Mouse (Mus musculus) kidney, postnatal 14 days (tissue): ENCODE results near the gene Gatb.

ENCODE experiments used
- DNase-seq: peaks from one replicate; pipeline ENCODE4 v3.0.0; 2022; ENCODE audit warnings: mixed read lengths

The Gatb gene

DNA sequence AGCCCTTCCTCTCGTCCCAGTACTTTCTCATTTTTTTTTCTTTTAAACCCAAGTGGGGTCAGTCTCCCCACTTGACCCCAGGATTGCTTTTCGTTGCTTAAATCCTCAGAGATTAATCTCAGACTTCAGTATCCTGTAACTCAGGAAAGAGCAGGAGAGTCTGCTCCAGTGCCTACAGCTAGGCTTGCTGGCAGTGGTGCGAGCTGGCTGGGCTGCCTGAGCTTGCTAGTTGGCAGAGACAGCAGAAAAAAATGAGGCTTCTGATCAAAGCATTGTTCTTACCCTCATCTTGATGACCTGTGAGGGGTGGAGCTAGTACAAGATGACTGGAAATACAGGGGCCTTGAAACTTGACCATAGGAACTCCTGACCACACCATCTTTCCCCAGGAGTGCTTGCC is 20.5 kb downstream of the Gatb start:
- no peak for DNase-seq

DNA sequence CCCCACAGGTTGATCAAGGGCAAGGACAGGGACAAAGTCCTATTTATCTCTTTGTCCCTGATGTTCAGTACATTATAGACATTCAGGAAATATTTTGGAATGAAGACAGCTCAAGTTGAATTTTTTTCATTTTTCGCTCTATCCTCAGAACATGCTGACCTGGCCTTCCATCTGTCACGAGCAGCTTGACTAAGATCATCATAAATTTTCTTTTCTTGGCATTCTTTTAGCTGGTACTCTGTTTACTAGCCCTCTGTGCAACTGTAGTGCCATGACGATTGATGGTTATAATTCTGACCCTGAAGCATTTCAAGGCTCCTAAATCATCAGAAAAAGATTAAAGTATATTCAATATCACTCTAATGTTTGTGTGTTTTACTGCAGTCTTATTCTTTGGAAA is 25.6 kb downstream of the Gatb start:
- DNase-seq, result no peak

DNA sequence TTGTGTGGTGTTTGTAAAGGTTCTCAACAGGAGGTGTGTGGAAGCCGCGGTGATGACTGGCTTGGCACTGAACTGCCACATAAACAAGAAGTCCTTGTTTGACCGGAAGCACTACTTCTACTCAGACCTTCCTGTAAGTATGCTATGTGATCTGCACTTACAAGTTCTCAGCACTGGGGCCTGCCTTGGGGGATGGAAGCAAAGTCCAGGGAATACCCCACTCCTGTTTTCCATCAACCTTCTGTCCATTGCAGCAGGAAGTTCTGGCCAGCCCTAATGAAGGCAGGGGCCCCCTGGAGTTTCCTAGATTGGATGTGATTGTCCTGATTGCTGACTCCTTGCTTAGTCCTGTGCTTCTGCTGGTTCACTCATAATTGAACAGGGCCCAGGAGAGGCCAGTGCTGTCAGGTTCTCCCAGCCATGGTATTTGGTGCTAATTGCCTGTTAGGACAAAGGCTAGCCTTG is 28.0 kb downstream of the Gatb start:
- DNase-seq, result no peak

GRCm38 (mm10) chr3:85603811-85604210 is 29.9 kb downstream of the Gatb start:
- no peak for DNase-seq

- DNase-seq, result no peak
Measured at GRCm38 (mm10) chr3:85606912-85607311, 33.0 kb downstream of the Gatb start.

DNA sequence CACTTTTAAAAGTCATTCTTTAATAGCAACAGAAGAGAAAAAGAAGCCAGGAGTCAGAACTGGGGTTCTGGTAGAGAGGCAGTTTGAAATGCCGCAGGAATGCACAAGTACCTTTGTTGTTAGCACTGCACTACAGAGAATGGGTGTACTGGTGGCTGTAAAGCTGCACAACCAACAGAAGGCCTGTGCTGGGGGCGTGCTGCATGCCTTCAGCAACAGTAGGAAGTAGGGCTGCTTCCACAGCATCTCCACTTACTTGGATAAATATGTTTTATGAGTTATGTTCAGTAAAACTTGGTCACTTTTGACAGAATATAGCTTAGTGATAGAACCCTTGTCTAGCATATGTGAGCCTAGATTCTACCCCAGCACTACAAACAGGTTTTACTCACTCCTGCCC is 33.8 kb downstream of the Gatb start:
- no peak for DNase-seq

DNA sequence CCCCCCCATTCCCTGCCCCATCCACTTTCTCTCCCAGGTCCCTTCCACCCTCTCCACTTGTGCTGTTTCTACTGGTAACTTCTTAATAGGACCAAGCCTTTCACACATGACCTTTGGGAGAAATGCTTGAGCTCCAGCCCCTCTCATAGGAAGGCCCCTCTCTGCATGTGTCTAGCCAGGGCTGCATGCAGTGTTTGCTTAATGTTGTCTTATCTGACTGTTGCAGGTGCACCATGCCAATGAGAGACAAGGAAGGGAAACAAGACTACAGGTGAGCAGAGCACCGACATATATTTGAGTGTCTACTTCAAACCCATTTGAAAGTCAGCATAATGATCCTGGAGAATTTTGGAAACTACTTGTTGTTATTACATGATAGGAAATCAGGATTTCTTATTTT is 42.5 kb downstream of the Gatb start:
- DNase-seq, result no peak

- no peak for DNase-seq
Measured at GRCm38 (mm10) chr3:85618885-85619284, 45.0 kb downstream of the Gatb start.

GRCm38 (mm10) chr3:85619345-85619744 is 45.4 kb downstream of the Gatb start:
- DNase-seq, result no peak

DNA sequence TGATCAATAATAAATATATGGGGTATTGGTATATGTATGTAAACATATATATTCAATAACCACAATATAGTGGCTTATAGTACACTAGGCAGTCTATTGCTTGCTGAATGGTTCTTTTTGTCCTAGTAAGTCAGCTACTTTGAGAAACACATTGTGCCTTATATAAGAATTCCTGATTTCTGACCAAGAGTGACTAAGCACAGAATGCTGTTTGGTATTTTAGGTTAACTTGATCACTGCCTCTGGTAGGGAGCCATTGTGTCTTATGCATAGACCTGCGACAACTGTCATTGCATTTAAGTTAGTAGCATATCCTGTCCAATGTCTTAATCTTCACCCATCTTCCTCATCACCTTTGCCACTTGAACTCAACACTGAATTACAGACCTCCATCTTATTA is 45.8 kb downstream of the Gatb start:
- no peak for DNase-seq

- DNase-seq, result no peak
Measured at GRCm38 (mm10) chr3:85629895-85630510, 56.1 kb downstream of the Gatb start.

- DNase-seq, result no peak
Measured at GRCm38 (mm10) chr3:85633733-85634132, 59.8 kb downstream of the Gatb start.

- no peak for DNase-seq
Measured at GRCm38 (mm10) chr3:85634389-85635125, 60.6 kb downstream of the Gatb start.

DNA sequence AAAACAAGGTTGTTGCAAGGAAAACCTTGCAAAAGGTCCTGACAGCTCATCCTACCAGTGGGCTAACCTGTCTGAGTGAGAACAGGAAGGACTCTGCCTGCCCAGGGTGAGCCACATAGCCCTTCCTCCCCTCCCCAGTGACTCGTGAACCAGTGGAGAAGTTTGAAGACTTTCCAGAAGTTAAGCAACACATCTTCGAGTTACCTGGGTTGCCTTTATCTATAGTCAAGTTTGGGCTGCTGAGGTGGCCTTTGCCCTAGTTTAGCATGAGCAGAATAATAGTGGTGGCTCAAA is 61.2 kb downstream of the Gatb start:
- DNase-seq, result no peak

- no peak for DNase-seq
Measured at GRCm38 (mm10) chr3:85635591-85635990, 61.7 kb downstream of the Gatb start.

DNA sequence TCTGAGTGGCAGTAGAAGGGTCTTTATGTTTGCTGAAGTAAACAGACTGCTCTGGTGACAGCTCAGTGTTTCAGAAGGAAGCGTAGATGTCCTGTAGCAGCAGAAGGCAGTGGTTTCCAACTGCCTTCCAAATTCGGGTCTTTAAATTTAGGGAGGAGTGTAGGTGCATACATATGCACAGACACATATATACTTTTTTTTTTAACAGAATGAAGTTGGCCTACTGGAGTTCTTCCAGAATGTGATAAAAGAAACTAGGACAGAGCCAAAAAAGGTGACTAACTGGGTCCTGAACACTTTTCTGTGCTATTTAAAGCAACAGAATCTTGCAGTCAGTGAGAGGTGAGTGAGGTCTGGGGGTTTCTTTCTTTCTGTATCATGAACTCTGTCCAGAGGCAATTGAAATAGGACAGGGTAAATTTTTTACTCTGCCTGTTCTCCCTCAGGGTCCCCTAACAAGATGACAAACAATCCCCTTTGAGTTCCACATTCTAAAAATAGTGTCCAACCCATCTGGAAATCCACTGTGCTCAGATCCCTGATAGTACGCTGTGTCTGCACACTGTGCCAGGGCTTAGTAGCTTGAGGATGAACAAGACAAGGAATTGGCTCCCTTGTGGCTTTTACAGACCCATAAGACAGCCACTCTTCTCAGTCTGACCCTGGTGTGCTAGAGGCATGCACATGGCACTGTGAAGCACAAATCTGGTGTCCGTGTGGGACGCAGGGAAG is 63.0 kb downstream of the Gatb start:
- no peak for DNase-seq

GRCm38 (mm10) chr3:85641751-85642150 is 67.8 kb downstream of the Gatb start:
- DNase-seq, result no peak

GRCm38 (mm10) chr3:85644814-85645213 is 70.9 kb downstream of the Gatb start:
- no peak for DNase-seq

- no peak for DNase-seq
Measured at GRCm38 (mm10) chr3:85645517-85646004, 71.6 kb downstream of the Gatb start.

DNA sequence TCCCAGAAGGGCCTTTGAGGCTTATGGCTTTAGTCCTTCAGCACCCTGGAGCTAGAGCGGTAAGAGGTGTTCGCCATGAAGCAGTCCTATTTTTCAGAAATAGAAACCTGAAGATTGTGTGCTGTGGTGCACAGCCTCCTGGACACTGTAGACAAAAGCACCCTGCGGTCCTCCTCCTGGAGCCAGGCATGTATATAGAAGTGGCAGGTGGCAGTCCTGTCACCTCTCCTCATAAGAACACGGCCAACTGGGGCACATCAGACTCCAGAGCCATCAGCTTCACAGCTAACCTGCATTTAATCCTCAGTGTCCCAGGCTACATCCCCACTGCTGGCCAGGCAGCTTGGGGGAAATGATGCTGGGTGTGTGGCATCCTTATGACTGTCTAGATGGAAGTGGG is 75.3 kb downstream of the Gatb start:
- no peak for DNase-seq

- DNase-seq, result no peak
Measured at GRCm38 (mm10) chr3:85652727-85653665, 79.1 kb downstream of the Gatb start.

DNA sequence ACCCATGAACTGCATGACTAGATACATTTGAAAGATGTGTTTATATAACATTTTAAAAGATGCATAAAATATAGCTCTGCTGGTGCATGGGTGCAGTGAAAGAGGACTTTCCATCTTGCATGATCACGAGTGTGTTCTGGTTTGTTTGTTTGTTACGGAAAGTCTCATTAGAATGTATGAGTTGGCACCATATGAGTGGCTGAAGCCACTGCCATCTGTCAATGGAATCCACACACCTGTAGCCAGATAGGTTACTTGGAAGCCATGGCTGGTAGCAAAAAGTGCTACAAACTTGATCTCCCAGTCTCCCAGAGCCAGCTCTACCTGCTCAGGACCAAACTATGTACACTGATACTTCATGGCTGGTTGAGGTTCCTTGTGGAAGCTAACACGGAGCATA is 81.6 kb downstream of the Gatb start:
- no peak for DNase-seq

- DNase-seq, result no peak
Measured at GRCm38 (mm10) chr3:85659681-85660080, 85.8 kb downstream of the Gatb start.
